Mouse (Mus musculus) cerebellum, adult 2 months (tissue): ENCODE measurements at regions not wholly inside any gene's neighbourhood (a gene's known extent, or its start where the extent isn't known, plus 50 kb on each side); places are given as distances from the start of the nearest gene placed in this dataset.
"Not testable (repeated sequence)": the region's sequence is repeated elsewhere in the genome, so short reads cannot be mapped to it uniquely, and the experiment has no call there.

Source experiments
- DNase-seq, 2 experiments: peaks; one replicate each; pipeline ENCODE4 v3.0.0; 2021
- H3K27ac ChIP-seq: fragments of 200-500 bp; 2 replicates; pipeline ENCODE4 v1.5.1; 2012; ENCODE audit warnings: low read length, control low read depth, inconsistent platforms; ENCODE audit not compliant: insufficient read depth
- H3K27me3 ChIP-seq: fragments of 200-500 bp; 2 replicates; pipeline ENCODE4 v1.6.1; 2012; ENCODE audit warnings: inconsistent platforms, mild to moderate bottlenecking, low read length, moderate library complexity; ENCODE audit not compliant: control insufficient read depth, insufficient read depth
- H3K4me1 ChIP-seq: fragments of 200-500 bp; 2 replicates; pipeline ENCODE4 v1.6.1; 2011; ENCODE audit warnings: low read length; ENCODE audit not compliant: control insufficient read depth, insufficient read depth
- H3K4me3 ChIP-seq: fragments of 200-500 bp; replicated peaks from 2 replicates; pipeline ENCODE3; 2011; ENCODE audit warnings: mild to moderate bottlenecking, low read depth, low read length, control low read depth; ENCODE audit not compliant: insufficient read depth
- CTCF ChIP-seq: fragments of 200-500 bp; IDR thresholded peaks from 2 replicates; pipeline ENCODE4 v1.5.1; 2011; ENCODE audit warnings: low read depth, mild to moderate bottlenecking, control low read depth, low read length, moderate library complexity, borderline replicate concordance; ENCODE audit not compliant: insufficient read depth
- POLR2A ChIP-seq: fragments of 200-500 bp; IDR thresholded peaks from 2 replicates; pipeline ENCODE4 v1.6.1; 2011; ENCODE audit warnings: low read length, control low read depth, borderline replicate concordance; ENCODE audit not compliant: insufficient read depth
- WGBS: fragments of 180-500 bp; shearing (Covaris S2); methylation state at CpG from one replicate; pipeline ENCODE4 v1.1.7; 2018; 5-methylcytosine and 5-hydroxymethylcytosine counted together

DNA sequence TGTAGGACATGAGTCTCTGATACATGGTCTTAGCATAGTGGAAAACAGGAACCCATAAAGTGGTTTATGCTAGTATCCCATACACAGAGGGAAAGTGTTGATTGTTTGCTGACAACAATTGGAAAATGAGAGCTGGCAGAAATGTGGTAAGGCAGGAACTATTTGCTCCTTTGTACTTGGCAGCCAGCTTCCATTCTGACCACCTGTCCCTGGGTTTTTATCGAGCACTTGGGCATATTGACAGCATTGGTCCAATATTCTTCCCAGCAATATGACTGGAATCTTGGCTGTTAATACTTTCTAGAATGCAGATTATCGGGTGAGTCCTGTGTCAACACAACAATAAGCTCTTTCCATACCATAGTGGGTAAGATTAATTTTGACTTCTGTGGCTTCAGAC is 67.7 kb downstream of the Sult1c2 start:
- H3K27me3 ChIP-seq, H3K4me1 ChIP-seq, H3K27ac ChIP-seq, H3K4me3 ChIP-seq: not testable (repeated sequence)
- DNase-seq = peak in 1 of 2 experiments; percentile 55
- 6% methylated on average over 2 of the region's 2 CpGs for WGBS

DNA sequence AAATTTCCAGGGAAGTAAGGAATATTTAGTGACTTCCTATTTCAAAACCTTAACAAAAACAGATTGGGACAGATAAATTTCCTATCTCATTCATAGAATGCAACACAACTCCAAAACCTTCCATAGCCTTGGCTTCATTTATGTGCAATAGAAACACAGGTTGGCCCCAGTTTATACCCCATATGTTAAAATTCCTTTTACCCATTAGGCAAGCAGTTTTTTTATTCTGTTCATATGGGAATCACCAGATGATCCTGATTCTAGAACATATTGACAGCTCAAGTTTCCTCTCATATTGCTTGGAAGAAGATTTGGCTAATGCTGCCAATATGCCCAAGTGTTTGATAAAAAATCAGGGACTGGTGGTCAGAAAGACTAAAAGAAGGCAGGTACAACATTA is 71.8 kb upstream of the Sgo1 start:
- DNase-seq = no peak
- TF ChIP-seq CTCF (no peak), POLR2A (no peak)
- Histone ChIP-seq H3K4me3 (no peak overlapping the region), H3K27me3 (no peaks in the 10 kb centered on the region), H3K27ac (no peak overlapping the region), H3K4me1 (no peaks in the 10 kb centered on the region)

DNA sequence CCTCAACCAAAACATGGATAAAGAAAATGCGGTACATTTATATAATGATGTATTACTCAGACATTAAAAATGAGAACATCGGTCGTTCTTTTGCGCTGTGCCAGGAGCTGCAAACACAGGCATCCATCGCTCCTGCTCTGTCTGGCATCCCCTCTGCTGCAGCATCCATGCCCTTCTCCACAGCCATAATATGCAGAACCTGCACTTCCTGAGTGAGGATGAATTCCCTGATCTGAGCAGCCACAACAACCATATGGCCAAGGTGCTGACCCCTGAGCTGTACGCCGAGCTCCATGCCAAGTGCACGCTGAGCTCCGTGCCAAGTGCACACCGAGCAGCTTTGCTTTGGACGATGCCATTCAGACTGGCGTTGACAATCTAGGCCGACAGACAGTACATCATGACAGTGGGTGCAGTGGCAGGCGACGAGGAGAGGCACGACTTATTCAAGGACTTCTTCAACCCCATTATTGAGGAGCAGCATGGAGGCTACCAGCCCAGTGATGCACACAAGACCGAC is 56.9 kb upstream of the Sgo1 start:
- H3K4me3 ChIP-seq = no peak overlapping the region
- 15% methylated on average over 17 of the region's 17 CpGs for WGBS
- peak; percentile 80 to 91 for DNase-seq
- 0 out of 2 replicates have a peak overlapping the region, but pooled peaks have one; percentile 1 for H3K27ac ChIP-seq
- H3K4me1 ChIP-seq = peaks cover 8% of the 10 kb centered on the region
- no peak for TF ChIP-seq CTCF
- TF ChIP-seq POLR2A = no peak
- no peaks in the 10 kb centered on the region for H3K27me3 ChIP-seq
